Mouse (Mus musculus): ENCODE results near the gene Ptpre.

Gene Ptpre

DNA sequence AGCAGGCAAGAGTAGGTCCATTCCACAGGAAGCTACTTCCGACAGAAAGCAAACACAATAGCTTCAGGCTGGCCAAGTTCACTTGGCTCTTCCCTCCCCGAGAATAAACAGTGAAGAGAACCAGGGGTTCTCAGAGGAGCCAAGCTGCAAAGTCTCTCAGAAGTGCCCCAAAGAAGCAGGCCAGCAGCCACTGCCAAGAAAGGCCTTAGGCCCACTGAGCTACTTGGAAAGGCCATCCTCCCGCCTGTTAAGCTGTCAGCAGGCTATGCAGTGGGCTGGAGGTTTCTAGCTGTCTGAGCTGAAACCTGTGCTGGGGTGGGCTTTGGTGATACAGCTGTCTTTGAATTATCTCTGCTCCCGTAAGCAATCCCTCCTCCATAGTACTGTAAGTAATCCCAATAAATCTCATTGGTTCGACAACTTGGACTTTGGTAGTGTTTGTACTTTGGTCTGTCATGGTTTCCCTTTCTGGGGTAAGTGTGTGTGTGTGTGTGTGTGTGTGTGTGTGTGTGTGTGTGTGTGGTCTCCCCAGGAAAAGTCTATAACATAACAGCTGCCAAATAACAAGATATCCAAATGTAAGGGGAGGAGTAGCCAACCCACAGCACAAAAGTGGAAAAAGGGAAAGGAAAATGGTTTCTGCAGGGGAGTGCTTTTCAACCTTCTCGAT lies 186.5 kb downstream of the Ptpre start:
- no peak for DNase-seq (ENCODE audit: low read depth, low spot score)

DNA sequence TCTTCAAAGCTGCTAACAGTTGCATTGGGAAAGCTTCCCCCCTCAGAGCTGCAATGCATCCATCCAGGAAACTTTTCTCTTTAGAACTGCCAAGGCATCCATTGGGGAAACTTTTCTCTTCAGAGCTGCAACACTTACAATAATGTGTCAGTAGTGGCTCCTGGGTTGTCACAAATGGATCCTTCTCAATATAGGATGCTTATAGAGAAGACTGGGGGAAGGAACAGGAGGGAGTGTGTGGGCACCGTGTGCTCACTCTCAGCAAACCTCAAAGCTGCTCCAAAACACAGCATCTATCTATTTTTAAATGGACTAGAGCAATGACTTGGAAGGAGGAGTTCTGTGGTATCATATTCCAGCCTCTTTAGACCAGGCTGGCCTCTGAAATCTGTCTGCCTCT lies 189.4 kb downstream of the Ptpre start:
- DNase-seq (ENCODE audit: low read depth, low spot score): no peak

DNA sequence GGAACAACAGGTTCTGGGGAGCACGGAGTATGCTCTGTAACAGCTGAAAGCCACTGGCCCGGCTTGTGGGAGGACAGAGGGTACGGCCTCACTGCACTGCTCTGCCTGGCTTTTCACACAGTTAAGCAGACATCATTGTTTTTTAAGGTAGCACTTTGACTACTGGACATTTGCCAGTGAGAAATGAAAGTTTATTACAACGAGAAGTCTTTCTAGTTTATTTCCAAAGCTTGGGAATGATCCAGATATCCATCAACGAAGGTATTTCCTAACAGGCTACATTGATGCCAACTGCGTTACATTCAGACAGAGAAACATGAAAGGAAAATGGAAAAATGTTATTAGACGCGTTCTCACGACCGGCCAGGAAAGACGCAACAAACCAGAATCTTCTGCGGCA lies 190.8 kb downstream of the Ptpre start:
- no peak for DNase-seq (ENCODE audit: low read depth, low spot score)

DNA sequence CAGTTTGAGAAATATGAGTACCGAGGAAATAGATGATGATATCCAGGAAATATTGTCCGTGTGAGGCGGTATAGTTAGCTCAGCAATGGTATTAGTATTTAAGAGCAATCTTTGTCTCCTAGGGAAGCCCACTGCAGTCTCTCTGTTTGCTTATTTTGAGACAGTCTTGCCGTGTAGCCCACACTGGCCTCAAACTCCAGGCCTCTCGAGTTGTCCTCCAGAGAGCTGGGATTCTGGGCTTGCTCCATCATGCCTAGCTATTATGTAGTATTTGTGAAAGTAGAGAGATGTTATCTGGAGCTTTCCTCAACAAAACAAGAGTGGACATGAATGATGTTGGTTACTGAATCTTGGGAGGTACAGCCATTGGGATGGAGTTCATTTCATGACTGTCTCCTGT lies 197.1 kb downstream of the Ptpre start:
- no peak for DNase-seq (ENCODE audit: low read depth, low spot score)

DNA sequence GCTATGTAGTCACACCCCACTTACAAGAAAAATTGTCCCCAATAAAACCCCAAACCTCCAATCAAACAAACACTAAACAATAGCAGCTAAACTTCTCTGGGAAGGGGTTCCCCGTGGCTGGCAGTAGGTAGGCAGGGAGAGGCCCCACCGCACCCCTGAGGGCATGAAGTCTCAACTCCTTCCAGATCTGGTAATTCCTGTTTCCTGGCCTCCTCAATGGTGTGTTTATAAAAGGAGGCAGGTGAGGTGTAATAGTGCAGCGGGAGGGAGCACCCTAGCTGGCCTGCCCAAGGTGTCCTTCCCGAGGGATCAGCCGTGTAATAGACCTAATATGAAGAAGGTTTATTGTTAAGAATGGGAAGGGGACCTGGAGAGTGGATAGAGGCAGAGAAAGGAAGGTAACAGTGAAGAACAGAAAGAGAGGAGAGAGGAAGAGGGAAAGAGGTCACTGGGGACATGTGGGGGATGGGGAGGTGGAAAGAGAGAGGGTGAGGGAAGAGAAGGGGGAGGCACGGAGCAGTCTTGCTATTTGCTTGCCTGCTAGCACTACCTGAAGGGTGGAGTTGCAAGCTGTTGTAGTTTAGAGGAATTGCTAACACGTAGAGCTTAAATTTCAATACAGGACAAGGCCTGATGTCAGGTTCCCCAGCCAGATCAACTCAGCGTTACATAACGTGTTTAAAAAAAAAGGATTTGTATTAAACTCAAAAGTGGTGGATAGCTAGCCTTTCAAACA lies 197.8 kb downstream of the Ptpre start:
- no peak for DNase-seq (ENCODE audit: low read depth, low spot score)
